Mouse (Mus musculus) lung, adult 2 months (tissue): ENCODE data around the gene Arl6.

Source experiments
- CTCF ChIP-seq: fragments of 200-500 bp; IDR thresholded peaks from 2 replicates; pipeline ENCODE4 v1.5.1; 2011; ENCODE audit warnings: mild to moderate bottlenecking, low read length, control low read depth; ENCODE audit not compliant: insufficient read depth
- POLR2A ChIP-seq: fragments of 200-500 bp; IDR thresholded peaks from 2 replicates; pipeline ENCODE4 v1.6.1; 2011; ENCODE audit warnings: low read depth, mild to moderate bottlenecking, control low read depth, low read length, borderline replicate concordance; ENCODE audit errors: extremely low read depth

DNA sequence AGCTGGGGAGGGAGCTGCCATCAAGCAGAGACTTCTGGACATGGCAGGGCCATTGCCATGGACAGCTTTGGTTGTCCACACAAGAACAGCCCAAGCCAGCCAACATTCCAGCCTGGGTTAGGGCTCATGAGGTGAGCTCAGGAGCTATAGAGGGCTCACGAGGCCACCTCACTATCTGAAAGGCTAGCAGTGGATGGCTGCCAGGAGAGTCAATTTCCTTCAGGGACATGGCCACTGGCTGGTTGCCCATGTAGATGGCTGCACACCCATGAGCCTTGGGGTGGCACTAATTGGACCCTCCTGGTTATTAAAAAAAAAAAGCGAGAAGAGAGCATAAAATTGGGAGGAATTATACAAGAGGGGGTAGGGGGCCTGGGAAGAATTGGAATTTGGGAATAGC, 4.6 kb downstream of the Arl6 start:
- TF ChIP-seq CTCF (no peak), POLR2A (no peak)
